Mouse (Mus musculus) right cerebral cortex, postnatal 10 days (tissue): ENCODE results near the gene Fgf23.

Source experiments
- DNase-seq, 2 experiments: peaks; one replicate each; pipeline ENCODE4 v3.0.0; 2021; ENCODE audit warnings: low spot score in 2 of 2

The Fgf23 gene

GRCm38 (mm10) chr6:127072817-127073216, at the start of gene Fgf23:
Gene Fgf23 (plus strand): TSS chr6:127072902.
- DNase-seq: no peak

- DNase-seq: no peak
Observed at GRCm38 (mm10) chr6:127024836-127025235, 47.9 kb upstream of the Fgf23 start.

GRCm38 (mm10) chr6:127034760-127035159, 37.9 kb upstream of the Fgf23 start:
- DNase-seq: no peak

DNA sequence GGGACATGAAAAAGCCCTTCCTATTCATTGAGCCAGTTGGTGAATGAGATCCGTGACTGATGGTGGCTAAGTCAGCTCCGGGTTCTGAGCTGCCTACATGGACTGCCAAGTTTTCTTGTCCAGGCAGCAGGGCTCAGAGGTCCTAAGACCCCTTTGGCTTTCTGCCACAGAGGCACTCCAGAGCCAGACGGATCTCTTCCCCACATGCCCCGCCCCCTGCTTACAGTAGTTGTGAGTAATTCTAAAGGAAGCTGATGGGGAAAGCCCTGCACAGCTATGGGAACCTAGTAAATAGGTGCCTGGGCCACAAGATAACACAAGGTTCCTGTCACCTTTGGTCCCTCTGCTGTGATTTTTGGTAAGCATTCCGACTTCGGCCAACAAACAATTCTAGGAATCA, 27.8 kb upstream of the Fgf23 start:
- no peak for DNase-seq

DNA sequence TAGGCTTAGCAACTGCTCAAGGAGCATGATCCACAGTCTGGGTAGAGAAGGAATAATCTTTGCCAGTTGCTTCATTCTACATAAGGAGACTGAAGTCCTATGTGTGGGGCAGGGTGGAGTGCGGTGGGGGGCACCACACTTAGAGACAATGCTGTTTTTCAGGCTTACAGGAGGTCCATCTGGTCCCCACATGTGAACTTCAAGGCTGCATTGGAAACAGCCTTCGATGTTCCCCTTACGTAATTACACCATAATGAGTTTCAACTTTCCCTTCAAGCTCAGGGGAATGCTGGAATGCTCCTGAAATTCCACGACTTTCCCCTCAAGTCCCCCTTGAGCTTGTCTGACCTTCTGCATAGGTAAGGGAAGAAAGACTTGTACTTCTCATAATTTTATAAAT, 21.9 kb upstream of the Fgf23 start:
- DNase-seq: no peak

DNA sequence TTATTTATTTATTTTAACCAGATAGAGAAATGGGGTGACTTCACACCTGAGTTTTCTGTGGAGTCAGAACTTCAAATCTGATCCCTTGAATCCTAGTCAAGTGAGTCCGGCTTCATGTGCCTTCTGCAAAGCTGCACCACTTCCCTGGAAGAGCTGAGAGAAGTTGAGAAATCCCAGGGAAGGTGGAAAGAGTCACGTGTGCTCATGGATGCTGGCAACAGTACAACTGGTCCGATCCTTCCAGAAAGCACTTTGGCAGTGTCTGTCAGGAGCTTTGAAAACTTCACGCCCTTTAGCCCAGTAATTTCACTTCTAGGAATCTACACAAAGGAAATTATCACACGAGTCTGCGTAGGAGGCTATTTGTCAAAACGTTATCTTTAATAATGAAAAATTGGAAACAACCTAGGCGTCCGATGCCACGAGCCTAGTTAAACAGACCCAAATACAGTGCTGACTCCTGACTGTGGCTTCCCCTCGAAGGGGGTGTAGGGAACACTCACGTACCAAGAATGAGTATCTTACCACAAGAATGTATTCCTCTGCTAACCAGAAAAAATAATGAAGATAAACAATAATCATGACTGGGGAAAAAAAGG, 15.6 kb upstream of the Fgf23 start:
- DNase-seq: no peak

GRCm38 (mm10) chr6:127059975-127060374, 12.7 kb upstream of the Fgf23 start:
- DNase-seq: no peak

GRCm38 (mm10) chr6:127063915-127064314, 8.8 kb upstream of the Fgf23 start:
- no peak for DNase-seq

DNA sequence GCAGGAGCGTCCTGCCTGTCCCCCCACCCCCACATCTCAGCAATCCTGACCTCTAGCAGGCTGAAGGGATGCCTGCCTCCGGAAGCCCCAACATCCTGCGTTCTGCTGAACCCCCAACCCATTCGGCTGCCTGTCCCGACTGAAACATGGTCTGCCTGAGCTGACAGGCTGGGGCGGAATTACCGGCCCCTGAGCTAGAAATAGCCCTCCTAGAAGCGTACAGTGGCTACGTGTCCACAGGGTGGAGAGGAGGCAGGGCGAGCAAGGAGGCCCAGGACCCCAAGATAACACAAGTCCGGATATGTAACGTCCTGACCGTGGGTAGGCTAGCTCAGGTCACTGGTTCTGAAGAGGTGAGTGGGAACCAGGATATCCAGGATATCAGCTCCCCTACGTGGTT, 7.9 kb upstream of the Fgf23 start:
- no peak for DNase-seq

DNA sequence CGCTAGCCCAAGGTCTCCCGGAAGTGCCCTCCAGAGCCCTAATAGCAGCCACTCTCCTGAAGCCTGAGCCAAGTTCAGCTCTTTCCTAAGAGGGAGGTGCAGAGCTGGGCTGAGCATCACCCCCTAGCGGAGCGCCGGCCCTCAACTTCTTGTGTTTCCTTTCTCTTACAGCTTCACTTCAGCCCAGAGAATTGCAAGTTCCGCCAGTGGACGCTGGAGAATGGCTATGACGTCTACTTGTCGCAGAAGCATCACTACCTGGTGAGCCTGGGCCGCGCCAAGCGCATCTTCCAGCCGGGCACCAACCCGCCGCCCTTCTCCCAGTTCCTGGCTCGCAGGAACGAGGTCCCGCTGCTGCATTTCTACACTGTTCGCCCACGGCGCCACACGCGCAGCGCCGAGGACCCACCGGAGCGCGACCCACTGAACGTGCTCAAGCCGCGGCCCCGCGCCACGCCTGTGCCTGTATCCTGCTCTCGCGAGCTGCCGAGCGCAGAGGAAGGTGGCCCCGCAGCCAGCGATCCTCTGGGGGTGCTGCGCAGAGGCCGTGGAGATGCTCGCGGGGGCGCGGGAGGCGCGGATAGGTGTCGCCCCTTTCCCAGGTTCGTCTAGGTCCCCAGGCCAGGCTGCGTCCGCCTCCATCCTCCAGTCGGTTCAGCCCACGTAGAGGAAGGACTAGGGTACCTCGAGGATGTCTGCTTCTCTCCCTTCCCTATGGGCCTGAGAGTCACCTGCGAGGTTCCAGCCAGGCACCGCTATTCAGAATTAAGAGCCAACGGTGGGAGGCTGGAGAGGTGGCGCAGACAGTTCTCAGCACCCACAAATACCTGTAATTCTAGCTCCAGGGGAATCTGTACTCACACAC, 7.4 kb downstream of the Fgf23 start:
- DNase-seq: peak; percentile 85

DNA sequence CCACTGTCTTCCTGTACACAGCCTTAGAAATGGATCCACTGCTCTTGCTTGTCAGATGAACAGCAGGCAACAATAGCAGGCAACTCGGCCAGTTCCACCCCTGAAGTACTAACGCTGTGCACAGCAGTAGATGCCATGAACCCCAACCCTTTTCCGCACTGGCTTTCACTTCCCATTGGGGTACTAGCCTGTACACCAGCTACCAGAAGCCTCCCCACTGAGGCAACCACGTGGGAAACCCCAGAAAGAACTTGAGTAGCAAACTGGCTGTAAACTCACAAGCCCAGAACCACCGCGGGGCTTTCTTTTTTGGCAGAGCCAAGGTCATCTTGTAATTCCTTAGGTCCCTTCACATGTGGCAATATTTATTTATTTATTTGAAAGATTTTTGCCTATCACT, 9.1 kb downstream of the Fgf23 start:
- no peak for DNase-seq

DNA sequence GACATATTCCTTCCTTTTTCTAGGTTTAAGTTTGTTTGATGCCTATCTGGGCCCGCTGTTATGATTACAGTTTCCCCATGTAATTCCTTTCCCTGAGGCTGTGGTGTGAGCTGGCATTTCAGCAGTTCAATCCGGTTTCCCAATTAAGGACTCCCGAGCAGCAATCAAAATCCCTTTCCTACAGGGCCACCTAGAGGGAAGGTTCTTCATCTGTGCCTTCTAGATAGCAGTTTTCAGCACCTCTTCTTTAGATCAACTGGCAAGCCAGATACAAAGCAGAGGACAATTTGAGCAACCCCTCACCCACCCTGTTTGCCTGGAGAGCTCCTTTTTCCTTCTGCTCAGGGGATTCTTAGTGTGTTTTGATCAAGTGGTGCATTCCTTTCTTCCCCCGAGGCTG, 14.0 kb downstream of the Fgf23 start:
- DNase-seq: peak; percentile 61 to 74

DNA sequence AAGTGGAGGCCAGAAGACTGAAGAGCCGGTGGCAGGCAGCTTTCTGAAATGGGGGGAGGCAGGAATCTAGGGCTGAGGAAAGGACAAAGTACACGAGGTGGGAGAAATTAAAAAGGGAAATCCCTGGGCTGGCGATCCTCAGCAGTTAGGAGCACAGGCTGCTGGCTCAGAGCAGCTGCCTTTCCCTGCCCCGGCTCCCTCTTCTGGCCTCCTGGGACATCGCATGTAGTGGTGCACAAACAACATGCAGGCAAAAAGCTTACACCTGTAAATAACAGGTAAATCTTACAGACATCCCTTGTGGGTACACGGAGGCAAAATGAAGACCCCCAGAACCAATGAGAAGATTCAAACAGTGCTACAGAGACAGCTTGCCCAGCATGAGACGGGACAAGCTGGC, 21.9 kb downstream of the Fgf23 start:
- DNase-seq: peak in 1 of 2 experiments; percentile 40

- DNase-seq: no peak
Observed at GRCm38 (mm10) chr6:127103506-127104275, 31.0 kb downstream of the Fgf23 start.

DNA sequence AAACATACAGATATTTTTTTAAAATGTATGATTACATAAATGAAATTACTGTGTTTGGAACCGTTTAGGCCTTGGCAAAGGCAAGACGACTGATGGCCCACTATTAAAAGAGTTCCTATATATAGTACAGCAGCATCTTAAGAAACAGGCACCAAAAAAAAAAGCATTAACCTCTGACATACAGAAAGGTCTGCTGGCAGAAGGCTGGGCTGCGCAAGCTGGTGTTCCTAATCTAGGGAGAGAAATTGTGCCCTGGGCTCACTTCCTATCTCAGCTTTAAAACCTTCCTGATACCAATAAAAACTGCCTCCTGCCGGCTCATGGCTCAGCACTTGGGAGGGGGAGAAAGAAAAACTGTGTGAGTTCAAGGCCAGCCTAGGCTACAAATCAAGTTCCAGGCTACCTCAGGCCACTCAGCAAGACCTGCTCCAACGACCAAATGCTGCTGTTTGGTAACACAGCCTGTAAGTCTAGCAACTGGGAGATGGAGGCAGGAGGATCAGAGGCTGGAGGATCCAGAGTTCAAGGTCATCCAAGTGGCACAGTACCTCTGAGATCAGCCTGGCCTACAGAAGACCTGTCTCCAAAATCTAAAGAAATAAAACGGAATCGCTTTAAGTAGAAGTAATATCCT, 31.8 kb downstream of the Fgf23 start:
- DNase-seq: no peak

GRCm38 (mm10) chr6:127105107-127105506, 32.4 kb downstream of the Fgf23 start:
- peak; percentile 49 to 64 for DNase-seq

GRCm38 (mm10) chr6:127106189-127106588, 33.5 kb downstream of the Fgf23 start:
- DNase-seq: no peak

- DNase-seq: no peak
Observed at GRCm38 (mm10) chr6:127106726-127107125, 34.0 kb downstream of the Fgf23 start.

GRCm38 (mm10) chr6:127107413-127107812, 34.7 kb downstream of the Fgf23 start:
- DNase-seq: no peak

GRCm38 (mm10) chr6:127108368-127109060, 35.8 kb downstream of the Fgf23 start:
- no peak for DNase-seq

DNA sequence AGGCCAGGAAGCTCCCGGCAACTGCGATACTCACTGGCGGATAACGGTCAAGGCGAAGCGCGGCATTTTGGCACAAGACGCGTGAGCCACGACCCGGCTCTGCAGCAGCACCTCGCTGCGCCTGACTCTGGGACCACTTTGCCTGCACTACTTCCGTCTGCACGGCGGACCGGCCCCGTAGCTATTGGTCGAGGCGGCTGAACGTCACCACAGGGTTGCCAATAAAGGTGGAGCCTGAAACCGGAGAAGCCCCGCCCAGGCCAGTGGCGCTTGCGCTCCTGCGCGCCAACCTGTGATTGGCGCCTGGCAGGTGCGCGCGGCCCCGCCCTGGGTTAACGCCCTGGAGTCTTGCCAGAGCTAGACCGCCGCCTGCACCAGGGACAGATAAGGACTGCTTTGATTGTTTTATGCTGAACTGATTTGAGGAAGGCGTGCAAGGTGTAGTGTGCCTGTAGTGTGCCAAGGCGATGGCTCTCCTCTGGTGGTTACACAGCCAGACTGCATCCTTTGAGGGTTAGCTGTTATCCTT, 36.8 kb downstream of the Fgf23 start, which contains the start of gene Tigar:
Gene Tigar (minus strand): TSS at position 156 of the 529 bp plus-strand sequence.
- peak; percentile 97 for DNase-seq
